Mouse (Mus musculus) forebrain, postnatal 0 days (tissue): Measurements from ENCODE around the gene Il13ra2. TPM values are rescaled to one million over a fixed set of nuclear protein-coding genes. Genes with fewer than 3 reads are reported as not detected.
"Not testable (repeated sequence)": the region's sequence is repeated elsewhere in the genome, so short reads cannot be mapped to it uniquely, and the experiment has no call there.

Source experiments
- ATAC-seq: fragments of 200-750 bp; cut with Nextera tagmentation; 2 replicates; pipeline ENCODE4 v1.8.0; 2017; ENCODE audit warnings: mild to moderate bottlenecking, moderate library complexity
- DNase-seq: peaks from one replicate; pipeline ENCODE4 v3.0.0-alpha.2; 2015
- H3K27ac ChIP-seq: fragments of 300-500 bp; sonication (generic); 2 replicates; pipeline ENCODE4 v1.5.1; 2014; ENCODE audit warnings: low read depth, mild to moderate bottlenecking, antibody characterized with exemption, low read length, moderate library complexity, mixed read lengths
- H3K27me3 ChIP-seq: fragments of 300-500 bp; sonication (generic); 2 replicates; pipeline ENCODE4 v1.6.1; 2014; ENCODE audit warnings: mild to moderate bottlenecking, low read length, mixed read lengths; ENCODE audit not compliant: insufficient read depth
- H3K36me3 ChIP-seq: fragments of 300-500 bp; sonication (generic); 2 replicates; pipeline ENCODE4 v1.6.1; 2014; ENCODE audit warnings: mild to moderate bottlenecking, moderate library complexity; ENCODE audit not compliant: insufficient read depth
- H3K4me1 ChIP-seq: fragments of 300-500 bp; sonication (generic); 2 replicates; pipeline ENCODE4 v1.6.1; 2014; ENCODE audit warnings: antibody characterized with exemption; ENCODE audit not compliant: insufficient read depth
- H3K4me2 ChIP-seq: fragments of 300-500 bp; sonication (generic); 2 replicates; pipeline ENCODE4 v1.6.1; 2014; ENCODE audit warnings: low read depth, mild to moderate bottlenecking, moderate library complexity
- H3K4me3 ChIP-seq: fragments of 300-500 bp; sonication (generic); 2 replicates; pipeline ENCODE4 v1.5.1; 2014; ENCODE audit warnings: low read depth, low read length, mixed read lengths
- H3K9ac ChIP-seq: fragments of 300-500 bp; sonication (generic); 2 replicates; pipeline ENCODE4 v1.6.1; 2014; ENCODE audit warnings: mild to moderate bottlenecking
- H3K9me3 ChIP-seq: fragments of 300-500 bp; sonication (generic); 2 replicates; pipeline ENCODE4 v1.6.1; 2016; ENCODE audit warnings: low read length
- CTCF ChIP-seq: sonication (generic); IDR thresholded peaks from 2 replicates; pipeline ENCODE4 v1.5.1; 2016; ENCODE audit warnings: antibody characterized with exemption, control low read depth, low read depth
- WGBS: fragments of 180-500 bp; shearing (Covaris S2); extraction: QIAGEN DNeasy Blood & Tissue Kit; methylation state at CpG from one replicate; pipeline ENCODE4 v1.1.7; 2014; 5-methylcytosine and 5-hydroxymethylcytosine counted together
- polyA plus RNA-seq: library from polyadenylated mRNA; unstranded; fragments of >200 nt; fragmentation: Nextera tagmentation; extraction: Ambion mirVana; gene quantifications from 2 replicates; pipeline ENCODE4 v1.2.1, GENCODE M21; 2015
- total RNA-seq: library from RNA; depleted of rRNA; stranded (reverse); fragments of >200 nt; gene quantifications from 2 replicates; pipeline ENCODE4 v1.2.3, GENCODE M21; 2014; rRNA removed

Il13ra2 gene
- total RNA-seq (0.08 and 0.29 TPM in 2 replicates), polyA plus RNA-seq (0.65 and 0.83 TPM in 2 replicates)

DNA sequence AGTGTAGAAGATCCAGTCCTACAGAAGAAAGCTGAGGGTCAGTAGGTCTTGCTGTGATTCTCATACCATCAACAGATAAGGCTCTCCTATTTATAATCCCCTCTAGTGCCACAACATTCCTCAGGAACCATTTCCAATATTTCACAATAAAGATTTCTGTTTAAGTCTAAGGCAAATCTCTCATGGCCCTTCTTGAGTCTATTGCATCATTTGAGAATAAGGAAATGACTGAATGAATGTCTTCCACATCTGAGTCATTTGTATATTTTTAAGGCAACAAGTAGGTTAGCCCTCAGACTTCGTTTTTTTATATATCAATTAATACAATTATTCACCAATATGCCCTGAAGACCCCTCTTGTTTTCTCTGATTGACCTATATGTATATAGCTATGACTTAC, at the start of gene Il13ra2:
Gene Il13ra2 (minus strand): TSS at position 64 of the 400 bp plus-strand sequence.
- Histone ChIP-seq H3K9me3 (no peaks in the 10 kb centered on the region), H3K27ac (no peak within 1 kb of the TSS), H3K4me2 (no peak within 1 kb of the TSS), H3K27me3 (no peaks in the 10 kb centered on the region), H3K4me1 (no peaks in the 10 kb centered on the region), H3K9ac (no peak within 1 kb of the TSS), H3K36me3 (no peaks in the 10 kb centered on the region), H3K4me3 (no peak within 1 kb of the TSS)
- DNase-seq (no peak), ATAC-seq (no peak)
- WGBS = 48% methylated on average over 1 of the region's 1 CpGs
- TF ChIP-seq CTCF = no peak

DNA sequence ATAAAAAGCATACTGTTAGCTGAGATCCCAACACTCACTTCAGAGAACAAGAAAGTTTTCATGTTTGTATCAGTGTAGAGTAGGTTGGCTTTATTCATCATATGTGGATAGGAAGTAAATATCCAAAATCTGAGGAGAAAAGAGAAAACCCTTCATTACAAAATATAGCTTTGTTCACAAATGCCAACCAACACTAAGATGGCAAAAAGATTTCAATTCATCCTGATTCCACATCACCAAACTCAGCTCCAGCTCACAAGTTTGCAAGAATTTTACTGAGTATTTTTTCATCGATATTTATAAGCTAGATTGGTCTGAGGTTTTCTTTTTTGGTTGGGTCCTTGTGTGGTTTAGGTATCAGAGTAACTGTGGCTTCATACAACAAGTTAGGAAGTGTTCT, 24.6 kb upstream of the Il13ra2 start, which contains the start of gene Vmn1r239-ps:
Gene Vmn1r239-ps (minus strand): TSS at position 101 of the 400 bp plus-strand sequence.
- H3K27me3 ChIP-seq, H3K4me3 ChIP-seq, H3K9ac ChIP-seq, H3K4me1 ChIP-seq, ATAC-seq, H3K4me2 ChIP-seq, H3K9me3 ChIP-seq, H3K27ac ChIP-seq, DNase-seq, H3K36me3 ChIP-seq: not testable (repeated sequence)
- WGBS = 82% methylated on average over 1 of the region's 1 CpGs

DNA sequence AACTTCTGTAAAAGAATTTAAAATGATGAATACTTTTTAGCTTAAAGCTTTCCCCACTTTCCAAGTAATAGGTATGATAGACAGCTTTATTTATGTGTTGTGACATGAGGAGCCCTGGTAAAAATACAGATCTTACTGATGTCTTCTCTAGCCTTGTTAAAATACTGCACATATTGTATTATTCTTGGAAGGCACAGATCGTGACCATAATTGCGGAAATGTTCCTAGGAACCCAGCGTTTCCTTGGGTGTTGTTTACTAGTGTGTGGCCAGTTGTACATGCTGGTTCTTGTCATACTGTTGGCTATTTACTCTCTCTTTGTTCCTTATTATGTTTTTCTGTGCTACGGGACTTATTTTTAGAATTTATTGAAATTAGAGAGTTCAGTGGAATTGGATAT, 14.4 kb upstream of the Il13ra2 start:
- Histone ChIP-seq H3K27ac (no peak overlapping the region), H3K4me2 (no peak overlapping the region), H3K4me3 (no peak overlapping the region), H3K36me3 (no peaks in the 10 kb centered on the region), H3K4me1 (no peaks in the 10 kb centered on the region), H3K27me3 (no peaks in the 10 kb centered on the region), H3K9me3 (no peaks in the 10 kb centered on the region), H3K9ac (no peak overlapping the region)
- DNase-seq (no peak), ATAC-seq (no peak)
- WGBS = 79% methylated on average over 4 of the region's 4 CpGs
- TF ChIP-seq CTCF = no peak

DNA sequence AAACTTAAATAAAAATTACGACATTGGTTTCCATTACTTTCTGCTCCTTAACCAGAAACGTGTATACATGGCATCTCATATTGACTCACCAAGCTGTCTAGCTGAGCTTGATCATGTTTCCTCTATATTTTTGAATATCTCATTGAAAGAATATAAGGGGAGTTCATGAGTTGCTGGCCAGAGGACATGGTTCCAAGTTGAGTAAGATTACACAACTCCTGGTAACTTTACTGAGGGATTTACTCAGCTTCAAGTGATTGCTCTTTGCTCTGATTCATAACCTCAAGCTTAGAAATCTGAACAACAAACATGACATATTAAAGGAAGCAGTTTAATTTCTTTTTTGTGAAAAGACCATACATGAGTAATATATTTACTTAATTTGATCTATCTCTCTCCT, 6.4 kb upstream of the Il13ra2 start:
- Histone ChIP-seq H3K4me2 (no peak overlapping the region), H3K4me3 (no peak overlapping the region), H3K27ac (no peak overlapping the region), H3K9me3 (no peaks in the 10 kb centered on the region), H3K36me3 (no peaks in the 10 kb centered on the region), H3K9ac (no peak overlapping the region), H3K4me1 (no peaks in the 10 kb centered on the region), H3K27me3 (no peaks in the 10 kb centered on the region)
- no peak for ATAC-seq
- no peak for TF ChIP-seq CTCF
- WGBS = 90% methylated on average over 2 of the region's 2 CpGs
- DNase-seq = no peak

DNA sequence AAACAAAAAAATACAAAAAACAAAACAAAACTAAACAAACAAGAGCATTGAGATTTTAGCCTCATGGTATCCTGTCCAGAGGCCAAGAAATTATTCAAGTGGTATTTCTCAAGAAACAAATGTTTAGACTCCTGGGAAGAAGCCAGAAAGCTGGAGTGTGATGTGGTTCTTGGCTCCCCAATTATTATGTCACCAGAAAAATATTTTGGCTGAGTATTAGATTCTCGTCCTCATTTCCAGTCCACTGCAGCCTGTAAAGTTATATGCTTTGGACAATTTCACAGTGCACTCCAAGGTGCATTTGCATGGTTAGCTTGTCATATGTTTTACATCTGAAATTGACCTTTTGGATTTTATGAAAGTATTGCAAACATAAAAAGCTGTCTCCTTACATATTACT, 761 bp upstream of the Il13ra2 start:
- Histone ChIP-seq H3K36me3 (no peaks in the 10 kb centered on the region), H3K9me3 (no peaks in the 10 kb centered on the region), H3K9ac (no peak overlapping the region), H3K27ac (no peak overlapping the region), H3K4me1 (no peaks in the 10 kb centered on the region), H3K4me3 (no peak overlapping the region), H3K4me2 (no peak overlapping the region), H3K27me3 (no peaks in the 10 kb centered on the region)
- WGBS = 35% methylated on average over 1 of the region's 1 CpGs
- ATAC-seq (no peak), DNase-seq (peak; percentile 1)
- no peak for TF ChIP-seq CTCF

DNA sequence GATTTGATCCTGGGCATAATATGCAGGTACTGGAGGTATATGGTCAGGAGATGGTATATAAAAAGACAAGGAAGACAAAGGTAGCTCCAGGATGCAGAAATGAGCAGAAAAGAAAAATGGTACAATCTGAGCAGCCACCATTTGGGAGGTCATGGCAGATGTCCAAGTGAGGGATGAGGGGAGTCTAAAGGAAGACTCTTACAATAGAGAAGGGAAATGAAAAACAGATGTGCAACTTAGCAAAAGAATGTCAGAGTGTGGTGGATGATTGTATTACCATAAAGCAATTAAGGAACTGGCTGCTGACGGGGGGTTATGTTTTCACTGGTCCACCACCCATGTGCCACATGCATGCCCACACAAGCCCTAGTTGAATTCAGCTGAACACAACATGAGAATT, 35.5 kb downstream of the Il13ra2 start:
- H3K9ac ChIP-seq = no peak overlapping the region
- no peak for TF ChIP-seq CTCF
- DNase-seq (no peak), ATAC-seq (no peak)
- H3K36me3 ChIP-seq = no peaks in the 10 kb centered on the region
- H3K27ac ChIP-seq = no peak overlapping the region
- H3K27me3 ChIP-seq = no peaks in the 10 kb centered on the region
- H3K4me2 ChIP-seq = no peak overlapping the region
- H3K9me3 ChIP-seq = no peaks in the 10 kb centered on the region
- WGBS = 88% methylated on average over 1 of the region's 1 CpGs
- H3K4me1 ChIP-seq = no peaks in the 10 kb centered on the region
- no peak overlapping the region for H3K4me3 ChIP-seq

DNA sequence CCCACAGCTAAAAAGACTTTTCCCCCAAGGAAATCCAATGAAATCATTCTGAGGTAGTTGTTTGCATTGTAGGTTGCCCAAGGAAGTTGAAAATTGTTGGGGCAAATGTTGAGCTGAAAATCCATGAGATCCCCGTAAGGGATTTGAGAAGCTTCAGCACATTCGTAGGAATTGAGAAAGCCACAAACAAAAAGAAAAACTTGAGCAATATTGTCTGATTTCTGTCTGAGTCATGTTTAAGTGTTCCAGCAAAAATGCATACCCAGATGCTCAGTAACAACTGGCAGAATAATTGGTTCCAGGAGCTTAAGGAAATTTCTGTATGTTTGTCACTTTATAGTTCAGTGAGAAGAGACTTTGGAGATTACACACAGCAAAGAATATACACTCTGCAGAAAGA, 79.8 kb downstream of the Il13ra2 start:
- H3K36me3 ChIP-seq = no peaks in the 10 kb centered on the region
- 91% methylated on average over 2 of the region's 2 CpGs for WGBS
- no peak overlapping the region for H3K9ac ChIP-seq
- TF ChIP-seq CTCF = no peak
- DNase-seq (no peak), ATAC-seq (no peak)
- no peak overlapping the region for H3K27ac ChIP-seq
- no peaks in the 10 kb centered on the region for H3K4me1 ChIP-seq
- no peaks in the 10 kb centered on the region for H3K27me3 ChIP-seq
- no peak overlapping the region for H3K4me2 ChIP-seq
- no peak overlapping the region for H3K4me3 ChIP-seq
- H3K9me3 ChIP-seq = no peaks in the 10 kb centered on the region

Other genes with a start within 250 kb of the Il13ra2 start
- gene Vmn1r239-ps, start 24.5 kb upstream of the Il13ra2 start, total RNA-seq = not detected in 2 replicates
- gene Vmn1r239-ps, start 24.5 kb upstream of the Il13ra2 start, polyA plus RNA-seq = not detected in 2 replicates
- 36.3 and 44.6 TPM in 2 replicates for gene Lrch2, start 124.9 kb upstream of the Il13ra2 start, total RNA-seq
- 7.4 and 8.1 TPM in 2 replicates for gene Lrch2, start 124.9 kb upstream of the Il13ra2 start, polyA plus RNA-seq